Mouse (Mus musculus) MEL-GATA-1-ER (cell line): ENCODE data around the gene Vapb.

Experiments used
- DNase-seq: peaks from one replicate; pipeline ENCODE4 v3.0.0-alpha.2; 2012; ENCODE audit warnings: low read depth; ENCODE audit errors: extremely low read depth

The Vapb gene

GRCm38 (mm10) chr2:173734426-173734825 is 2.9 kb upstream of the Vapb start:
- no peak for DNase-seq

GRCm38 (mm10) chr2:173738232-173738631 is 921 bp downstream of the Vapb start:
- peak; percentile 23 for DNase-seq

GRCm38 (mm10) chr2:173739107-173739506 is 1.8 kb downstream of the Vapb start:
- DNase-seq = no peak

GRCm38 (mm10) chr2:173742090-173742489 is 4.8 kb downstream of the Vapb start:
- DNase-seq = no peak

- DNase-seq = no peak
These were observed 5.4 kb downstream of the Vapb start for GRCm38 (mm10) chr2:173742744-173743143.

GRCm38 (mm10) chr2:173744070-173744815 is 6.9 kb downstream of the Vapb start:
- no peak for DNase-seq

GRCm38 (mm10) chr2:173748961-173749659 is 11.8 kb downstream of the Vapb start:
- no peak for DNase-seq

- DNase-seq = no peak
These were observed 18.3 kb downstream of the Vapb start for GRCm38 (mm10) chr2:173755433-173756144.

- DNase-seq = no peak
These were observed 20.4 kb downstream of the Vapb start for GRCm38 (mm10) chr2:173757624-173758155.

- no peak for DNase-seq
These were observed 23.3 kb downstream of the Vapb start for GRCm38 (mm10) chr2:173760607-173761006.

- no peak for DNase-seq
These were observed 27.3 kb downstream of the Vapb start for GRCm38 (mm10) chr2:173764629-173765028.

GRCm38 (mm10) chr2:173767959-173768595 is 30.8 kb downstream of the Vapb start:
- no peak for DNase-seq

GRCm38 (mm10) chr2:173769183-173769582 is 31.9 kb downstream of the Vapb start:
- DNase-seq = no peak

- DNase-seq = no peak
These were observed 33.3 kb downstream of the Vapb start for GRCm38 (mm10) chr2:173770620-173771019.

- DNase-seq = no peak
These were observed 34.4 kb downstream of the Vapb start for GRCm38 (mm10) chr2:173771706-173772105.

GRCm38 (mm10) chr2:173775556-173775955 is 38.2 kb downstream of the Vapb start:
- DNase-seq = no peak

GRCm38 (mm10) chr2:173776108-173776507 is 38.8 kb downstream of the Vapb start:
- DNase-seq = no peak

GRCm38 (mm10) chr2:173780931-173781330 is 43.6 kb downstream of the Vapb start:
- DNase-seq = no peak

- peak; percentile 11 for DNase-seq
These were observed 47.1 kb downstream of the Vapb start for GRCm38 (mm10) chr2:173784366-173784765.

- DNase-seq = no peak
These were observed 47.6 kb downstream of the Vapb start for GRCm38 (mm10) chr2:173784884-173785283.
